Mouse (Mus musculus): ENCODE data around the gene Adam19.

GRCm38 (mm10) chr11:46029485-46029884 lies 26.3 kb upstream of the Adam19 start:
- TF ChIP-seq POLR2A (IDR thresholded peaks at IDR 0.05; ENCODE audit: low read depth, low read length) (no peak), CTCF (IDR thresholded peaks at IDR 0.05; ENCODE audit: extremely low read depth, insufficient read depth, insufficient read length, insufficient replicate concordance) (no peak)
